Mouse (Mus musculus): ENCODE measurements around the gene Spesp1.

The Spesp1 gene

GRCm38 (mm10) chr9:62281991-62282390 is at the start of gene Spesp1:
Gene Spesp1 (minus strand): TSS chr9:62282208.
- no peak for DNase-seq (ENCODE audit: low read depth)

GRCm38 (mm10) chr9:62325965-62326364 is 44.0 kb upstream of the Spesp1 start:
- DNase-seq (ENCODE audit: low read depth), result no peak

- DNase-seq (ENCODE audit: low read depth), result no peak
Observed at GRCm38 (mm10) chr9:62323816-62324215, 41.8 kb upstream of the Spesp1 start.

- peak; percentile 32 for DNase-seq (ENCODE audit: low read depth)
Observed at GRCm38 (mm10) chr9:62318729-62319128, 36.7 kb upstream of the Spesp1 start.

- DNase-seq (ENCODE audit: low read depth), result no peak
Observed at GRCm38 (mm10) chr9:62315556-62315955, 33.5 kb upstream of the Spesp1 start.

GRCm38 (mm10) chr9:62296891-62297290 is 14.9 kb upstream of the Spesp1 start:
- DNase-seq (ENCODE audit: low read depth), result no peak

GRCm38 (mm10) chr9:62295006-62295698 is 13.1 kb upstream of the Spesp1 start:
- DNase-seq (ENCODE audit: low read depth), result peak; percentile 84

GRCm38 (mm10) chr9:62287633-62288025 is 5.6 kb upstream of the Spesp1 start:
- no peak for DNase-seq (ENCODE audit: low read depth)

- DNase-seq (ENCODE audit: low read depth), result peak; percentile 78
Observed at GRCm38 (mm10) chr9:62286967-62287632, 5.1 kb upstream of the Spesp1 start.

- peak; percentile 87 for DNase-seq (ENCODE audit: low read depth)
Observed at GRCm38 (mm10) chr9:62284266-62284665, 2.3 kb upstream of the Spesp1 start.

GRCm38 (mm10) chr9:62276899-62277298 is 5.1 kb downstream of the Spesp1 start:
- no peak for DNase-seq (ENCODE audit: low read depth)

- peak; percentile 84 for DNase-seq (ENCODE audit: low read depth)
Observed at GRCm38 (mm10) chr9:62270775-62271399, 11.1 kb downstream of the Spesp1 start.

GRCm38 (mm10) chr9:62269161-62269560 is 12.8 kb downstream of the Spesp1 start:
- no peak for DNase-seq (ENCODE audit: low read depth)

GRCm38 (mm10) chr9:62265278-62265677 is 16.7 kb downstream of the Spesp1 start:
- DNase-seq (ENCODE audit: low read depth), result peak; percentile 93

GRCm38 (mm10) chr9:62263652-62264051 is 18.4 kb downstream of the Spesp1 start:
- no peak for DNase-seq (ENCODE audit: low read depth)

GRCm38 (mm10) chr9:62261406-62261805 is 20.6 kb downstream of the Spesp1 start:
- peak; percentile 41 for DNase-seq (ENCODE audit: low read depth)

GRCm38 (mm10) chr9:62261006-62261405 is 21.0 kb downstream of the Spesp1 start:
- DNase-seq (ENCODE audit: low read depth), result no peak

- DNase-seq (ENCODE audit: low read depth), result no peak
Observed at GRCm38 (mm10) chr9:62258005-62258404, 24.0 kb downstream of the Spesp1 start.

GRCm38 (mm10) chr9:62255896-62256576 is 26.0 kb downstream of the Spesp1 start:
- peak; percentile 70 for DNase-seq (ENCODE audit: low read depth)

GRCm38 (mm10) chr9:62253736-62254443 is 28.1 kb downstream of the Spesp1 start:
- DNase-seq (ENCODE audit: low read depth), result peak; percentile 87

- DNase-seq (ENCODE audit: low read depth), result no peak
Observed at GRCm38 (mm10) chr9:62250296-62250695, 31.7 kb downstream of the Spesp1 start.

- DNase-seq (ENCODE audit: low read depth), result no peak
Observed at GRCm38 (mm10) chr9:62246380-62246942, 35.5 kb downstream of the Spesp1 start.

All from 416B (cell line).